Mouse (Mus musculus) v-Abl transformed pro-B cells (cell line): ENCODE measurements around the gene Hdhd3.

ENCODE experiments used
- in situ Hi-C, 2 experiments: fragments of 400-800 bp; cut with MboI; formaldehyde crosslinking; loops; one replicate each; pipeline ENCODE4 v1.15.1; 2025; ENCODE audit not compliant: unreplicated experiment in 2 of 2

Gene Hdhd3

GRCm38 (mm10) chr4:62515490-62515889 lies 12.2 kb upstream of the Hdhd3 start:
- in situ Hi-C loops: loop anchor here (5.0 to 25.0 kb wide), 2 partner anchors 98 to 178 kb away; no protein-coding TSS in a partner anchor

GRCm38 (mm10) chr4:62514995-62515394 lies 11.7 kb upstream of the Hdhd3 start:
- in situ Hi-C loops: loop anchor here (5.0 to 25.0 kb wide), 3 partner anchors 98 to 178 kb away; no protein-coding TSS in a partner anchor

- in situ Hi-C loops: loop anchor here (5.0 to 25.0 kb wide), 3 partner anchors 97 to 177 kb away; no protein-coding TSS in a partner anchor
Measured at GRCm38 (mm10) chr4:62513998-62514506, 10.8 kb upstream of the Hdhd3 start.

- in situ Hi-C loops: loop anchor here (5.0 to 25.0 kb wide), 3 partner anchors 93 to 173 kb away; no protein-coding TSS in a partner anchor
Measured at GRCm38 (mm10) chr4:62509946-62510345, 6.7 kb upstream of the Hdhd3 start.

GRCm38 (mm10) chr4:62508839-62509238 lies 5.6 kb upstream of the Hdhd3 start:
- in situ Hi-C loops: loop anchor here in 1 of 2 experiments (25.0 kb wide), 1 partner anchor 172 kb away; no protein-coding TSS in a partner anchor

GRCm38 (mm10) chr4:62506798-62507197 lies 3.5 kb upstream of the Hdhd3 start:
- in situ Hi-C loops: loop anchor here in 1 of 2 experiments (25.0 kb wide), 1 partner anchor 169 kb away; no protein-coding TSS in a partner anchor

- in situ Hi-C loops: loop anchor here in 1 of 2 experiments (25.0 kb wide), 1 partner anchor 169 kb away; no protein-coding TSS in a partner anchor
Measured at GRCm38 (mm10) chr4:62505991-62506390, 2.7 kb upstream of the Hdhd3 start.

- in situ Hi-C loops: loop anchor here in 1 of 2 experiments (25.0 kb wide), 1 partner anchor 166 kb away; no protein-coding TSS in a partner anchor
Measured at GRCm38 (mm10) chr4:62502969-62503368, 298 bp downstream of the Hdhd3 start.

GRCm38 (mm10) chr4:62501964-62502732 lies 1.1 kb downstream of the Hdhd3 start:
- in situ Hi-C loops: loop anchor here in 1 of 2 experiments (25.0 kb wide), 1 partner anchor 165 kb away; no protein-coding TSS in a partner anchor

- in situ Hi-C loops: loop anchor here in 1 of 2 experiments (25.0 kb wide), 1 partner anchor 164 kb away; no protein-coding TSS in a partner anchor
Measured at GRCm38 (mm10) chr4:62501534-62501933, 1.7 kb downstream of the Hdhd3 start.

GRCm38 (mm10) chr4:62500799-62501198 lies 2.5 kb downstream of the Hdhd3 start:
- in situ Hi-C loops: loop anchor here in 1 of 2 experiments (25.0 kb wide), 1 partner anchor 163 kb away; no protein-coding TSS in a partner anchor

GRCm38 (mm10) chr4:62496815-62497214 lies 6.5 kb downstream of the Hdhd3 start:
- in situ Hi-C loops: no loop called here

GRCm38 (mm10) chr4:62495946-62496345 lies 7.3 kb downstream of the Hdhd3 start:
- in situ Hi-C loops: no loop called here

GRCm38 (mm10) chr4:62494230-62494629 lies 9.0 kb downstream of the Hdhd3 start:
- in situ Hi-C loops: no loop called here

- in situ Hi-C loops: no loop called here
Measured at GRCm38 (mm10) chr4:62492682-62493081, 10.6 kb downstream of the Hdhd3 start.

GRCm38 (mm10) chr4:62487914-62488313 lies 15.4 kb downstream of the Hdhd3 start:
- in situ Hi-C loops: no loop called here

- in situ Hi-C loops: no loop called here
Measured at GRCm38 (mm10) chr4:62487172-62487571, 16.1 kb downstream of the Hdhd3 start.

GRCm38 (mm10) chr4:62486162-62486696 lies 17.0 kb downstream of the Hdhd3 start:
- in situ Hi-C loops: no loop called here

GRCm38 (mm10) chr4:62485450-62486161 lies 17.7 kb downstream of the Hdhd3 start:
- in situ Hi-C loops: no loop called here

- in situ Hi-C loops: no loop called here
Measured at GRCm38 (mm10) chr4:62484928-62485327, 18.3 kb downstream of the Hdhd3 start.
